Mouse (Mus musculus) spleen, adult 2 months (tissue): ENCODE data around the gene Rdh9.

Experiments used
- CTCF ChIP-seq: fragments of 200-500 bp; IDR thresholded peaks from 2 replicates; pipeline ENCODE4 v1.5.1; 2011; ENCODE audit warnings: mild to moderate bottlenecking, inconsistent platforms; ENCODE audit not compliant: insufficient read depth, insufficient read length, insufficient replicate concordance; ENCODE audit errors: extremely low read depth
- POLR2A ChIP-seq: fragments of 200-500 bp; IDR thresholded peaks from 2 replicates; pipeline ENCODE4 v1.6.1; 2011; ENCODE audit warnings: low read depth, low read length, inconsistent platforms

DNA sequence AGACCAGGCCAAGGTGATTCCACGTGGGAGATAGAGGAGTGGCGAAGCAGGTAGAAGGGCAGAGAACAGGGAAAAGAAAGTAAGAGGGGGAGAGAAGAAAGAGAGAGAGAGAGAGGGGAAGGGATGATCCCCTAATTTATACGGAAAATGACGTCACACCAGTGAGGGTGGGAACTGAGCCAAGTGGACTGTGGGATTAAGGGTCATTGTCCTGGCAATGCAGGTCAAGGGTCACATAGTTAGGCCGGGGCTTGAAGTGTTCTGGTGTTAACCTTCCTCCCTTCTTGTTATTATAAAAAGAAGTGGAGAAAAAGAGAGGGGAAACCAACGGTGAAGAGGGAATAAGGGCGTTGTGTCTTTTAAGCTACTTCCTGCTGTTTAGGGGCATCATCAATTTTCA lies 28.2 kb downstream of the Rdh9 start:
- TF ChIP-seq CTCF: no peak
- TF ChIP-seq POLR2A: no peak
